Mouse (Mus musculus): Measurements from ENCODE around the gene Pear1. TPM values are rescaled to one million over a fixed set of nuclear protein-coding genes. Genes with fewer than 3 reads are reported as not detected.
A peak's percentile ranks its signal among the peaks of the same experiment; 100 is the strongest.

Gene Pear1
- total RNA-seq, 1 experiment = 1.8 TPM

GRCm38 (mm10) chr3:87778283-87778682 lies 45.8 kb downstream of the Pear1 start:
- Histone ChIP-seq H3K9me3 (ENCODE audit: control insufficient read depth, insufficient read depth, low read depth, low read length) (no peaks in the 10 kb centered on the region), H3K4me1 (ENCODE audit: control insufficient read depth in 2 of 2, insufficient read depth in 2 of 2, low read length in 2 of 2, poor library complexity in 1 of 2) (no peaks in the 10 kb centered on the region), H3K9ac (ENCODE audit: insufficient read depth, low read depth, low read length, poor library complexity, severe bottlenecking) (no peak overlapping the region), H3K36me3 (ENCODE audit: control insufficient read depth, insufficient read depth, low read length, poor library complexity, severe bottlenecking) (no peaks in the 10 kb centered on the region), H3K4me3 (ENCODE audit: insufficient read depth in 1 of 2, low read depth in 1 of 2, low read length in 2 of 2, poor library complexity in 1 of 2, severe bottlenecking in 1 of 2) (peak overlapping the region in 1 of 2 experiments; percentile 21; a peak in 1 of 4 replicates), H3K27ac (ENCODE audit: insufficient read depth, low read depth, low read length, poor library complexity, severe bottlenecking) (no peak overlapping the region)
- in situ Hi-C loops (cut with MboI; ENCODE audit: low sequenced_read_pairs in 2 of 2, unreplicated experiment in 2 of 2) = no loop called here
- no peak for DNase-seq (ENCODE audit: low read depth, low spot score)
- TF ChIP-seq HCFC1 (IDR thresholded peaks at IDR 0.05; ENCODE audit: borderline replicate concordance, insufficient read depth, low read length) = no peak
- TF ChIP-seq MAFK (IDR thresholded peaks at IDR 0.05; ENCODE audit: insufficient read depth, low read depth, low read length) = no peak
- no peak for TF ChIP-seq ZC3H11A (IDR thresholded peaks at IDR 0.05; ENCODE audit: borderline replicate concordance, low read depth, low read length)
- TF ChIP-seq ZNF384 (IDR thresholded peaks at IDR 0.05; ENCODE audit: low read depth, low read length) = no peak
- no peak for TF ChIP-seq CHD2 (IDR thresholded peaks at IDR 0.05; ENCODE audit: low read depth, low read length)

GRCm38 (mm10) chr3:87771088-87771487 lies 53.0 kb downstream of the Pear1 start:
- no peaks in the 10 kb centered on the region for H3K36me3 ChIP-seq (ENCODE audit: control insufficient read depth, insufficient read depth, low read length, poor library complexity, severe bottlenecking)
- in situ Hi-C loops (cut with MboI; ENCODE audit: low sequenced_read_pairs in 2 of 2, unreplicated experiment in 2 of 2) = no loop called here
- H3K4me3 ChIP-seq (ENCODE audit: insufficient read depth in 1 of 2, low read depth in 1 of 2, low read length in 2 of 2, poor library complexity in 1 of 2, severe bottlenecking in 1 of 2) = no peak overlapping the region
- no peak overlapping the region for H3K27ac ChIP-seq (ENCODE audit: insufficient read depth, low read depth, low read length, poor library complexity, severe bottlenecking)
- H3K4me1 ChIP-seq (ENCODE audit: control insufficient read depth in 2 of 2, insufficient read depth in 2 of 2, low read length in 2 of 2, poor library complexity in 1 of 2) = no peaks in the 10 kb centered on the region
- H3K9ac ChIP-seq (ENCODE audit: insufficient read depth, low read depth, low read length, poor library complexity, severe bottlenecking) = no peak overlapping the region
- no peak for DNase-seq (ENCODE audit: low read depth, low spot score)
- TF ChIP-seq HCFC1 (IDR thresholded peaks at IDR 0.05; ENCODE audit: borderline replicate concordance, insufficient read depth, low read length) = no peak
- no peak for TF ChIP-seq ZNF384 (IDR thresholded peaks at IDR 0.05; ENCODE audit: low read depth, low read length)
- TF ChIP-seq MAFK (IDR thresholded peaks at IDR 0.05; ENCODE audit: insufficient read depth, low read depth, low read length) = no peak
- TF ChIP-seq CHD2 (IDR thresholded peaks at IDR 0.05; ENCODE audit: low read depth, low read length) = no peak
- no peak for TF ChIP-seq ZC3H11A (IDR thresholded peaks at IDR 0.05; ENCODE audit: borderline replicate concordance, low read depth, low read length)
- H3K9me3 ChIP-seq (ENCODE audit: control insufficient read depth, insufficient read depth, low read depth, low read length) = no peaks in the 10 kb centered on the region

DNA sequence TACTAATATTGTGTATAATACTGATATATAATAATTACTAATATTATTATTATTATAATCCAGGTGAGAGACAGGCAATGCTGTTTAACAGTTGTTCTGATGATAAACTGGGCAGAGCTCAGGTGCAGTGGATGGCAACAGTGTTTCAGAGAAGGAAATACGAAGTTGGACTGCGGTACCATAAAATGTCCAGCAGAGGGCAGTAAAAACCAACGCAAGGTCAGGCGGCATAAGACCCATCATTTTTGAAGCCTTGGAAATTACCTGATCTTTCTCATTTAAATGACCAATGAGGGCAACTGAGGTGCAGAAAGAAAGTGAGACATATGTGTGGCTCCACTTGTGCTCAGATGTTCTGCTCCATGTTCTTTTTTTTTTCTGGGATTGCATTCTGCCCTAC lies 53.8 kb downstream of the Pear1 start:
- TF ChIP-seq MAFK (IDR thresholded peaks at IDR 0.05; ENCODE audit: insufficient read depth, low read depth, low read length) = no peak
- TF ChIP-seq HCFC1 (IDR thresholded peaks at IDR 0.05; ENCODE audit: borderline replicate concordance, insufficient read depth, low read length) = no peak
- TF ChIP-seq ZC3H11A (IDR thresholded peaks at IDR 0.05; ENCODE audit: borderline replicate concordance, low read depth, low read length) = no peak
- in situ Hi-C loops (cut with MboI; ENCODE audit: low sequenced_read_pairs in 2 of 2, unreplicated experiment in 2 of 2) = no loop called here
- H3K27ac ChIP-seq (ENCODE audit: insufficient read depth, low read depth, low read length, poor library complexity, severe bottlenecking) = no peak overlapping the region
- no peak overlapping the region for H3K9ac ChIP-seq (ENCODE audit: insufficient read depth, low read depth, low read length, poor library complexity, severe bottlenecking)
- no peaks in the 10 kb centered on the region for H3K36me3 ChIP-seq (ENCODE audit: control insufficient read depth, insufficient read depth, low read length, poor library complexity, severe bottlenecking)
- H3K4me1 ChIP-seq (ENCODE audit: control insufficient read depth in 2 of 2, insufficient read depth in 2 of 2, low read length in 2 of 2, poor library complexity in 1 of 2) = no peaks in the 10 kb centered on the region
- H3K4me3 ChIP-seq (ENCODE audit: insufficient read depth in 1 of 2, low read depth in 1 of 2, low read length in 2 of 2, poor library complexity in 1 of 2, severe bottlenecking in 1 of 2) = no peak overlapping the region
- H3K9me3 ChIP-seq (ENCODE audit: control insufficient read depth, insufficient read depth, low read depth, low read length) = no peaks in the 10 kb centered on the region
- peak; percentile 62 for DNase-seq (ENCODE audit: low read depth, low spot score)

GRCm38 (mm10) chr3:87769506-87769905 lies 54.6 kb downstream of the Pear1 start:
- Histone ChIP-seq H3K4me3 (ENCODE audit: insufficient read depth in 1 of 2, low read depth in 1 of 2, low read length in 2 of 2, poor library complexity in 1 of 2, severe bottlenecking in 1 of 2) (no peak overlapping the region), H3K4me1 (ENCODE audit: control insufficient read depth in 2 of 2, insufficient read depth in 2 of 2, low read length in 2 of 2, poor library complexity in 1 of 2) (0 out of 4 replicates have a peak, but pooled peaks cover 0 to 3% of the 10 kb centered on the region in 2 experiments), H3K9me3 (ENCODE audit: control insufficient read depth, insufficient read depth, low read depth, low read length) (no peaks in the 10 kb centered on the region), H3K9ac (ENCODE audit: insufficient read depth, low read depth, low read length, poor library complexity, severe bottlenecking) (no peak overlapping the region), H3K36me3 (ENCODE audit: control insufficient read depth, insufficient read depth, low read length, poor library complexity, severe bottlenecking) (no peaks in the 10 kb centered on the region), H3K27ac (ENCODE audit: insufficient read depth, low read depth, low read length, poor library complexity, severe bottlenecking) (no peak overlapping the region)
- DNase-seq (ENCODE audit: low read depth, low spot score) = no peak
- TF ChIP-seq ZC3H11A (IDR thresholded peaks at IDR 0.05; ENCODE audit: borderline replicate concordance, low read depth, low read length) = no peak
- in situ Hi-C loops (cut with MboI; ENCODE audit: low sequenced_read_pairs in 2 of 2, unreplicated experiment in 2 of 2) = no loop called here

GRCm38 (mm10) chr3:87768844-87769243 lies 55.3 kb downstream of the Pear1 start:
- Histone ChIP-seq H3K9me3 (ENCODE audit: control insufficient read depth, insufficient read depth, low read depth, low read length) (no peaks in the 10 kb centered on the region), H3K4me3 (ENCODE audit: insufficient read depth in 1 of 2, low read depth in 1 of 2, low read length in 2 of 2, poor library complexity in 1 of 2, severe bottlenecking in 1 of 2) (peak overlapping the region; percentile 55 to 70), H3K27ac (ENCODE audit: insufficient read depth, low read depth, low read length, poor library complexity, severe bottlenecking) (no peak overlapping the region), H3K9ac (ENCODE audit: insufficient read depth, low read depth, low read length, poor library complexity, severe bottlenecking) (peak overlapping the region; percentile 25), H3K4me1 (ENCODE audit: control insufficient read depth in 2 of 2, insufficient read depth in 2 of 2, low read length in 2 of 2, poor library complexity in 1 of 2) (peaks cover 0 to 9% of the 10 kb centered on the region in 2 experiments; a peak in 1 of 4 replicates), H3K36me3 (ENCODE audit: control insufficient read depth, insufficient read depth, low read length, poor library complexity, severe bottlenecking) (no peaks in the 10 kb centered on the region)
- TF ChIP-seq ZC3H11A (IDR thresholded peaks at IDR 0.05; ENCODE audit: borderline replicate concordance, low read depth, low read length) (0 out of 2 replicates have a peak, but pooled peaks have one; percentile 35), ZNF384 (IDR thresholded peaks at IDR 0.05; ENCODE audit: low read depth, low read length) (no peak)
- DNase-seq (ENCODE audit: low read depth, low spot score) = no peak
- in situ Hi-C loops (cut with MboI; ENCODE audit: low sequenced_read_pairs in 2 of 2, unreplicated experiment in 2 of 2) = no loop called here
